Mouse (Mus musculus) heart, adult 2 months (tissue): ENCODE data around the gene Hdac5.

ENCODE experiments used
- CTCF ChIP-seq: fragments of 200-600 bp; IDR thresholded peaks from 2 replicates; pipeline ENCODE4 v1.8.1; 2022; ENCODE audit warnings: antibody characterized with exemption, mild to moderate bottlenecking, moderate library complexity
- POLR2A ChIP-seq: fragments of 200-500 bp; IDR thresholded peaks from 2 replicates; pipeline ENCODE4 v1.6.1; 2011; ENCODE audit warnings: mild to moderate bottlenecking, low read depth, low read length, control low read depth; ENCODE audit not compliant: insufficient read depth

- TF ChIP-seq POLR2A (no peak), CTCF (no peak)
Observed at GRCm38 (mm10) chr11:102186235-102186634, 43.7 kb downstream of the Hdac5 start.
